Mouse (Mus musculus): ENCODE measurements at regions not wholly inside any gene's neighbourhood (a gene's known extent, or its start where the extent isn't known, plus 50 kb on each side); places are given as distances from the start of the nearest gene placed in this dataset.

- TF ChIP-seq HCFC1 (IDR thresholded peaks at IDR 0.05; ENCODE audit: borderline replicate concordance, insufficient read depth, low read length): no peak
- TF ChIP-seq MAFK (IDR thresholded peaks at IDR 0.05; ENCODE audit: insufficient read depth, low read depth, low read length): no peak
- TF ChIP-seq CHD2 (IDR thresholded peaks at IDR 0.05; ENCODE audit: low read depth, low read length): no peak
Observed at GRCm38 (mm10) chr14:61706984-61707383, 99.7 kb downstream of the Kcnrg start.

Measured in ES-E14 (cell line).